Comparison of ENCODE assay signal across 34 mouse cellular contexts in the genomic region with DNA sequence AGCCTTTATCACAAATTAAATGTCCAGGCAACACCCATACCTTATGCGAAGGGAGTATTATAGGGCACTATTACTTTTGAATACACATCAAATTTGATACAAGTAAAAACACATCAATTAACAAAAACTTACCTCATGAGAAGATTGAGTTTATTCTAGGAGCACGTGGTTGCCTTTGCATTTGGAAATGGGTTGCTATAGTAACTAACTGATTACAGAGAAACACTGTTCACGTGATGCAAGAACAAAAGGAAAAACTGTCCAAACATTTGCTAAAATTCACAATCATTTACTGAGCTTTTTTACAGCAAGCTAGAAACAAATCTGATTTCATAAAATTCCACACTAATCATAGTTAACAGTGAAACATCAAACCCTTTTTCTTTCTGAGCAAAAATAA. TPM values are rescaled to one million over a fixed set of nuclear protein-coding genes. Genes with fewer than 3 reads are reported as not detected.
DNase-seq lines count a peak whose midpoint lies in the region; ATAC-seq and TF ChIP-seq lines count a peak whose summit lies in the region.
"Had no signal": no experiment of that assay in that cellular context is flagged by ENCODE, and none has a peak within 500 bp of the region (broad histone marks: within the 10 kb centered on the region; RNA-seq: fewer than 3 reads in every experiment).

No protein-coding gene starts in this region.

- no peaks in the 10 kb centered on the region for H3K27me3 ChIP-seq in forebrain, embryonic 13.5 days
- no peaks in the 10 kb centered on the region for H3K27me3 ChIP-seq in forebrain, embryonic 15.5 days
- no peaks in the 10 kb centered on the region for H3K27me3 ChIP-seq in forebrain, postnatal 0 days (ENCODE audit: insufficient read depth, low read length)
- no peaks in the 10 kb centered on the region for H3K27me3 ChIP-seq in forebrain, embryonic 10.5 days (ENCODE audit: poor library complexity, severe bottlenecking)
- H3K27me3 ChIP-seq: embryonic facial prominence, embryonic 15.5 days; heart, embryonic 13.5 days had no signal

- TF ChIP-seq CTCF in forebrain, postnatal 0 days (IDR thresholded peaks at IDR 0.05; ENCODE audit: low read depth), result no peak

- 50% methylated on average over 3 of the region's 3 CpGs for WGBS in forebrain, embryonic 13.5 days
- 34% methylated on average over 3 of the region's 3 CpGs for WGBS in forebrain, embryonic 15.5 days
- WGBS in forebrain, postnatal 0 days, result 39% methylated on average over 3 of the region's 3 CpGs
- WGBS in forebrain, embryonic 10.5 days, result 78% methylated on average over 3 of the region's 3 CpGs

- no peak overlapping the region for H3K4me3 ChIP-seq in forebrain, embryonic 13.5 days
- no peak overlapping the region for H3K4me3 ChIP-seq in forebrain, embryonic 15.5 days
- no peak overlapping the region for H3K4me3 ChIP-seq in forebrain, postnatal 0 days (ENCODE audit: low read depth, low read length)
- no peak overlapping the region for H3K4me3 ChIP-seq in forebrain, embryonic 10.5 days
- H3K4me3 ChIP-seq: embryonic facial prominence, embryonic 12.5 days; embryonic facial prominence, embryonic 15.5 days; heart, adult 2 months; heart, embryonic 10.5 days; heart, embryonic 13.5 days had no signal

- peak; percentile 43 for DNase-seq in forebrain, postnatal 0 days
- DNase-seq in forebrain, embryonic 10.5 days (ENCODE audit: extremely low spot score, low spot score), result no peak
- DNase-seq in 416B (ENCODE audit: low read depth), result peak; percentile 54
- DNase-seq in brain, embryonic 18.5 days (ENCODE audit: low read depth, low spot score), result peak; percentile 10
- no peak for DNase-seq in lung, adult 18-20 months
- DNase-seq: adrenal gland, adult 2 months; adrenal gland, postnatal 14 days; B cell, adult 2 months; cerebellum, adult 11 months; cerebellum, adult 2 months; cerebellum, adult 9-11 months; cerebellum, postnatal 25 days; gastrocnemius, postnatal 10 days; gastrocnemius, postnatal 36 days; heart, adult 2 months; heart, postnatal 14 days; heart, postnatal 4 days had no signal

- H3K9me3 ChIP-seq in forebrain, embryonic 13.5 days (replicated peaks), result no peaks in the 10 kb centered on the region
- H3K9me3 ChIP-seq in forebrain, embryonic 15.5 days, result no peaks in the 10 kb centered on the region
- no peaks in the 10 kb centered on the region for H3K9me3 ChIP-seq in forebrain, postnatal 0 days (ENCODE audit: low read length)
- no peaks in the 10 kb centered on the region for H3K9me3 ChIP-seq in forebrain, embryonic 10.5 days
- H3K9me3 ChIP-seq: embryonic facial prominence, embryonic 12.5 days; embryonic facial prominence, embryonic 15.5 days; G1E; heart, embryonic 10.5 days; heart, embryonic 13.5 days had no signal

- no peak overlapping the region for H3K4me2 ChIP-seq in forebrain, embryonic 13.5 days
- H3K4me2 ChIP-seq in forebrain, embryonic 15.5 days (replicated peaks), result no peak overlapping the region
- no peak overlapping the region for H3K4me2 ChIP-seq in forebrain, postnatal 0 days (ENCODE audit: low read depth)
- H3K4me2 ChIP-seq: embryonic facial prominence, embryonic 12.5 days; embryonic facial prominence, embryonic 15.5 days; heart, embryonic 13.5 days; hindbrain, embryonic 14.5 days had no signal

- no peaks in the 10 kb centered on the region for H3K4me1 ChIP-seq in forebrain, embryonic 13.5 days
- no peaks in the 10 kb centered on the region for H3K4me1 ChIP-seq in forebrain, embryonic 15.5 days
- H3K4me1 ChIP-seq in forebrain, postnatal 0 days (ENCODE audit: insufficient read depth), result no peaks in the 10 kb centered on the region
- no peaks in the 10 kb centered on the region for H3K4me1 ChIP-seq in forebrain, embryonic 10.5 days
- H3K4me1 ChIP-seq: embryonic facial prominence, embryonic 12.5 days; embryonic facial prominence, embryonic 15.5 days; heart, embryonic 10.5 days; heart, embryonic 13.5 days had no signal

- no peak overlapping the region for H3K9ac ChIP-seq in forebrain, embryonic 13.5 days
- H3K9ac ChIP-seq in forebrain, embryonic 15.5 days (replicated peaks), result no peak overlapping the region
- no peak overlapping the region for H3K9ac ChIP-seq in forebrain, postnatal 0 days
- H3K9ac ChIP-seq: embryonic facial prominence, embryonic 12.5 days; embryonic facial prominence, embryonic 15.5 days; heart, embryonic 13.5 days; hindbrain, embryonic 14.5 days had no signal

- no peaks in the 10 kb centered on the region for H3K36me3 ChIP-seq in forebrain, embryonic 13.5 days (ENCODE audit: poor library complexity, severe bottlenecking)
- H3K36me3 ChIP-seq in forebrain, embryonic 15.5 days, result no peaks in the 10 kb centered on the region
- H3K36me3 ChIP-seq in forebrain, postnatal 0 days (ENCODE audit: insufficient read depth), result no peaks in the 10 kb centered on the region
- no peaks in the 10 kb centered on the region for H3K36me3 ChIP-seq in forebrain, embryonic 10.5 days (replicated peaks)
- H3K36me3 ChIP-seq: embryonic facial prominence, embryonic 12.5 days; embryonic facial prominence, embryonic 15.5 days; G1E; heart, embryonic 10.5 days; heart, embryonic 13.5 days had no signal

- peak; percentile 51; the same call in 1 of the 2 replicates for ATAC-seq in forebrain, embryonic 13.5 days
- ATAC-seq in forebrain, embryonic 15.5 days (replicated peaks), result no peak
- ATAC-seq in forebrain, postnatal 0 days, result peak; percentile 81; the same call in 1 of the 2 replicates
- ATAC-seq: hindbrain, postnatal 0 days; inflammation-experienced regulatory T-cells, adult 6 months; intestine, embryonic 16.5 days had no signal

- H3K27ac ChIP-seq in forebrain, embryonic 13.5 days, result no peak overlapping the region
- no peak overlapping the region for H3K27ac ChIP-seq in forebrain, embryonic 15.5 days (replicated peaks)
- no peak overlapping the region for H3K27ac ChIP-seq in forebrain, postnatal 0 days (ENCODE audit: low read depth, low read length)
- no peak overlapping the region for H3K27ac ChIP-seq in forebrain, embryonic 10.5 days
- H3K27ac ChIP-seq: embryonic facial prominence, embryonic 12.5 days; embryonic facial prominence, embryonic 15.5 days; heart, adult 2 months; heart, embryonic 10.5 days; heart, embryonic 13.5 days; hindbrain, embryonic 14.5 days; hindbrain, postnatal 0 days had no signal

RNA-seq across cellular contexts. Expression of a gene that starts 1.1 kb away (rescaled TPM):
- polyA plus RNA-seq in forebrain, embryonic 13.5 days (2015; fragmentation: Nextera tagmentation; extraction: Ambion mirVana), result not detected in 2 replicates
- polyA plus RNA-seq in forebrain, embryonic 15.5 days (2015; fragmentation: Nextera tagmentation; extraction: Ambion mirVana), result not detected in 2 replicates
- total RNA-seq in forebrain, postnatal 0 days (2014; rRNA removed), result 0.92 TPM in 1 of 2 replicates, not detected in the other
- 0.41 TPM in 1 of 2 replicates, not detected in the other for polyA plus RNA-seq in forebrain, postnatal 0 days (2015; fragmentation: Nextera tagmentation; extraction: Ambion mirVana)
- polyA plus RNA-seq in forebrain, embryonic 10.5 days (2016; fragmentation: Nextera tagmentation; extraction: Ambion mirVana), result 0.29 TPM in 1 of 2 replicates, not detected in the other
- total RNA-seq: adrenal gland, adult 2 months; adrenal gland, postnatal 14 days; CH12.LX; gastrocnemius, adult 18-20 months; gastrocnemius, postnatal 36 days; heart, adult 2 months; heart, postnatal 14 days; heart, postnatal 4 days; hindbrain, postnatal 0 days had no signal
- polyA plus RNA-seq: adrenal gland, adult 2 months; cerebellum, adult 2 months; embryonic facial prominence, embryonic 12.5 days; heart, adult 2 months; hindbrain, embryonic 11.5 days; hindbrain, embryonic 14.5 days; hindbrain, postnatal 0 days; inflammation-experienced regulatory T-cells, adult 6 months had no signal

RNA-seq across cellular contexts. Expression of a gene that starts 17.0 kb away (rescaled TPM):
- polyA plus RNA-seq in forebrain, embryonic 13.5 days (2015; fragmentation: Nextera tagmentation; extraction: Ambion mirVana), result not detected in 2 replicates
- not detected in 2 replicates for polyA plus RNA-seq in forebrain, embryonic 15.5 days (2015; fragmentation: Nextera tagmentation; extraction: Ambion mirVana)
- total RNA-seq in forebrain, postnatal 0 days (2014; rRNA removed), result not detected in 2 replicates
- not detected in 2 replicates for polyA plus RNA-seq in forebrain, postnatal 0 days (2015; fragmentation: Nextera tagmentation; extraction: Ambion mirVana)
- polyA plus RNA-seq in forebrain, embryonic 10.5 days (2016; fragmentation: Nextera tagmentation; extraction: Ambion mirVana), result not detected in 2 replicates
- total RNA-seq: adrenal gland, adult 2 months; adrenal gland, postnatal 14 days; CH12.LX; common myeloid progenitor, adult 5-6 weeks; G1E; gastrocnemius, adult 18-20 months; gastrocnemius, postnatal 10 days; gastrocnemius, postnatal 36 days; granulocyte monocyte progenitor cell, adult 5-6 weeks; heart, adult 2 months; heart, postnatal 14 days; heart, postnatal 4 days; hindbrain, postnatal 0 days had no signal
- polyA plus RNA-seq: adrenal gland, adult 2 months; cerebellum, adult 2 months; embryonic facial prominence, embryonic 12.5 days; embryonic facial prominence, embryonic 15.5 days; G1E; heart, adult 2 months; heart, embryonic 10.5 days; heart, embryonic 13.5 days; heart, embryonic 16.5 days; hindbrain, embryonic 11.5 days; hindbrain, embryonic 14.5 days; hindbrain, postnatal 0 days; inflammation-experienced regulatory T-cells, adult 6 months; intestine, embryonic 16.5 days had no signal

RNA-seq across cellular contexts. Expression of a gene that starts 18.4 kb away (rescaled TPM):
- not detected in 2 replicates for polyA plus RNA-seq in forebrain, embryonic 13.5 days (2015; fragmentation: Nextera tagmentation; extraction: Ambion mirVana)
- polyA plus RNA-seq in forebrain, embryonic 15.5 days (2015; fragmentation: Nextera tagmentation; extraction: Ambion mirVana), result 0.18 and 0.23 TPM in 2 replicates
- total RNA-seq in forebrain, postnatal 0 days (2014; rRNA removed), result not detected in 2 replicates
- not detected in 2 replicates for polyA plus RNA-seq in forebrain, postnatal 0 days (2015; fragmentation: Nextera tagmentation; extraction: Ambion mirVana)
- not detected in 2 replicates for polyA plus RNA-seq in forebrain, embryonic 10.5 days (2016; fragmentation: Nextera tagmentation; extraction: Ambion mirVana)
- total RNA-seq: adrenal gland, adult 2 months; CH12.LX; G1E; gastrocnemius, adult 18-20 months; gastrocnemius, postnatal 36 days; heart, adult 2 months; heart, postnatal 14 days; heart, postnatal 4 days; hindbrain, postnatal 0 days had no signal
- polyA plus RNA-seq: adrenal gland, adult 2 months; cerebellum, adult 2 months; embryonic facial prominence, embryonic 12.5 days; G1E; heart, embryonic 10.5 days; heart, embryonic 13.5 days; hindbrain, embryonic 11.5 days; hindbrain, embryonic 14.5 days; hindbrain, postnatal 0 days; inflammation-experienced regulatory T-cells, adult 6 months had no signal

RNA-seq across cellular contexts. Expression of a gene that starts 29.0 kb away (rescaled TPM):
- polyA plus RNA-seq in forebrain, embryonic 13.5 days (2015; fragmentation: Nextera tagmentation; extraction: Ambion mirVana), result not detected in 2 replicates
- polyA plus RNA-seq in forebrain, embryonic 15.5 days (2015; fragmentation: Nextera tagmentation; extraction: Ambion mirVana), result not detected in 2 replicates
- total RNA-seq in forebrain, postnatal 0 days (2014; rRNA removed), result not detected in 2 replicates
- polyA plus RNA-seq in forebrain, postnatal 0 days (2015; fragmentation: Nextera tagmentation; extraction: Ambion mirVana), result not detected in 2 replicates
- polyA plus RNA-seq in forebrain, embryonic 10.5 days (2016; fragmentation: Nextera tagmentation; extraction: Ambion mirVana), result not detected in 2 replicates
- total RNA-seq: adrenal gland, adult 2 months; adrenal gland, postnatal 14 days; CH12.LX; common myeloid progenitor, adult 5-6 weeks; G1E; gastrocnemius, adult 18-20 months; gastrocnemius, postnatal 10 days; gastrocnemius, postnatal 36 days; granulocyte monocyte progenitor cell, adult 5-6 weeks; heart, adult 2 months; heart, postnatal 14 days; heart, postnatal 4 days; hindbrain, postnatal 0 days had no signal
- polyA plus RNA-seq: adrenal gland, adult 2 months; cerebellum, adult 2 months; embryonic facial prominence, embryonic 12.5 days; embryonic facial prominence, embryonic 15.5 days; G1E; heart, adult 2 months; heart, embryonic 13.5 days; heart, embryonic 16.5 days; hindbrain, embryonic 11.5 days; hindbrain, embryonic 14.5 days; hindbrain, postnatal 0 days; inflammation-experienced regulatory T-cells, adult 6 months; intestine, embryonic 16.5 days had no signal

RNA-seq across cellular contexts. Expression of a gene that starts 41.3 kb away (rescaled TPM):
- not detected in 2 replicates for polyA plus RNA-seq in forebrain, embryonic 13.5 days (2015; fragmentation: Nextera tagmentation; extraction: Ambion mirVana)
- polyA plus RNA-seq in forebrain, embryonic 15.5 days (2015; fragmentation: Nextera tagmentation; extraction: Ambion mirVana), result not detected in 2 replicates
- total RNA-seq in forebrain, postnatal 0 days (2014; rRNA removed), result 0.46 TPM in 1 of 2 replicates, not detected in the other
- 0.36 TPM in 1 of 2 replicates, not detected in the other for polyA plus RNA-seq in forebrain, postnatal 0 days (2015; fragmentation: Nextera tagmentation; extraction: Ambion mirVana)
- not detected in 2 replicates for polyA plus RNA-seq in forebrain, embryonic 10.5 days (2016; fragmentation: Nextera tagmentation; extraction: Ambion mirVana)
- total RNA-seq: CH12.LX; common myeloid progenitor, adult 5-6 weeks; granulocyte monocyte progenitor cell, adult 5-6 weeks; hindbrain, postnatal 0 days had no signal
- polyA plus RNA-seq: cerebellum, adult 2 months; embryonic facial prominence, embryonic 12.5 days; G1E; heart, embryonic 10.5 days; hindbrain, embryonic 11.5 days; hindbrain, embryonic 14.5 days; inflammation-experienced regulatory T-cells, adult 6 months had no signal

Comparison
In these comparisons a context has a peak if more than half of its experiments do, and no peak if none do; other contexts are left out.
1. DNase-seq: peak in forebrain, postnatal 0 days (single experiment), 416B (single experiment) and brain, embryonic 18.5 days (single experiment); none in forebrain, embryonic 10.5 days (single experiment) and lung, adult 18-20 months (0 of 2).